Mouse (Mus musculus): ENCODE measurements around the gene Rnase13. TPM values are rescaled to one million over a fixed set of nuclear protein-coding genes. Genes with fewer than 3 reads are reported as not detected.

Gene Rnase13
- under 1 TPM in 1 of 2 experiments, not detected in 1; 0.04 TPM for polyA plus RNA-seq (2012; fragmentation: generic; extraction: Trizol)

GRCm38 (mm10) chr14:51922571-51922865 is at the start of gene Rnase13:
Gene Rnase13 (minus strand): TSS chr14:51922773.

GRCm38 (mm10) chr14:51918125-51918524 is 4.4 kb downstream of the Rnase13 start, which contains the start of gene Tppp2:
Gene Tppp2 (plus strand): TSS chr14:51918425.

GRCm38 (mm10) chr14:51913960-51914762 is 8.4 kb downstream of the Rnase13 start, which contains the start of gene Ndrg2:
Gene Ndrg2 (minus strand): TSS chr14:51914158.

GRCm38 (mm10) chr14:51892191-51892939 is 30.2 kb downstream of the Rnase13 start, which contains the start of gene Slc39a2:
Gene Slc39a2 (plus strand): TSS chr14:51892889.

GRCm38 (mm10) chr14:51884598-51885331 is 37.8 kb downstream of the Rnase13 start, which contains the start of gene Mettl17:
Gene Mettl17 (plus strand): TSS chr14:51884842.

Other genes starting within 250 kb of the Rnase13 start
- not detected for gene Gm17079, start 227.3 kb downstream of the Rnase13 start, polyA plus RNA-seq (2012; fragmentation: generic; extraction: Trizol)
- gene Gm5800, start 205.6 kb downstream of the Rnase13 start, polyA plus RNA-seq (2012; fragmentation: generic; extraction: Trizol), result not detected
- gene Ang4, start 149.2 kb downstream of the Rnase13 start, polyA plus RNA-seq (2012; fragmentation: generic; extraction: Trizol), result not detected
- gene AY358078, start 122.7 kb downstream of the Rnase13 start, polyA plus RNA-seq (2012; fragmentation: generic; extraction: Trizol), result not detected
- gene Ear6, start 69.1 kb downstream of the Rnase13 start, polyA plus RNA-seq (2012; fragmentation: generic; extraction: Trizol), result not detected
- gene Mettl17, start 37.9 kb downstream of the Rnase13 start, polyA plus RNA-seq (2012; fragmentation: generic; extraction: Trizol), result 10 to 100 TPM in 1 of 2 experiments, 1 to 10 TPM in 1; 8.6 to 20.3 TPM
- under 1 TPM; 0.01 to 0.24 TPM for gene Slc39a2, start 29.9 kb downstream of the Rnase13 start, polyA plus RNA-seq (2012; fragmentation: generic; extraction: Trizol)
- gene Ndrg2, start 8.6 kb downstream of the Rnase13 start, polyA plus RNA-seq (2012; fragmentation: generic; extraction: Trizol), result under 1 TPM; 0.02 to 0.06 TPM
- gene Tppp2, start 4.3 kb downstream of the Rnase13 start, polyA plus RNA-seq (2012; fragmentation: generic; extraction: Trizol), result not detected
- 10 to 100 TPM; 42.3 to 91.9 TPM for gene Arhgef40, start 61.9 kb upstream of the Rnase13 start, polyA plus RNA-seq (2012; fragmentation: generic; extraction: Trizol)
- gene Tmem253, start 92.9 kb upstream of the Rnase13 start, polyA plus RNA-seq (2012; fragmentation: generic; extraction: Trizol), result under 1 TPM; 0.16 to 0.35 TPM
- gene Zfp219, start 98.0 kb upstream of the Rnase13 start, polyA plus RNA-seq (2012; fragmentation: generic; extraction: Trizol), result 10 to 100 TPM; 13.0 to 22.2 TPM
- gene Olfr221, start 119.7 kb upstream of the Rnase13 start, polyA plus RNA-seq (2012; fragmentation: generic; extraction: Trizol), result not detected
- 100 to 1,000 TPM in 1 of 2 experiments, 10 to 100 TPM in 1; 89.0 to 129 TPM for gene Hnrnpc, start 181.3 kb upstream of the Rnase13 start, polyA plus RNA-seq (2012; fragmentation: generic; extraction: Trizol)
- gene Rpgrip1, start 187.9 kb upstream of the Rnase13 start, polyA plus RNA-seq (2012; fragmentation: generic; extraction: Trizol), result 1 to 10 TPM; 1.5 to 2.2 TPM

All from C3H10T1/2 (cell line).